Mouse (Mus musculus) MEL (cell line): ENCODE measurements at regions not wholly inside any gene's neighbourhood (a gene's known extent, or its start where the extent isn't known, plus 50 kb on each side); places are given as distances from the start of the nearest gene placed in this dataset.

Experiments
- DNase-seq: peaks from one replicate; pipeline ENCODE4 v3.0.0; 2011; ENCODE audit warnings: low read depth, low spot score
- H3K27ac ChIP-seq: 2 replicates; pipeline ENCODE4 v1.5.1; 2012; ENCODE audit warnings: low read depth, mild to moderate bottlenecking, control low read depth, low read length, moderate library complexity; ENCODE audit not compliant: control insufficient read depth
- H3K27me3 ChIP-seq, 2 experiments: fragments of 150-350 bp in 1 of 2; sonication (generic) in 1 of 2; 2 replicates each; pipeline ENCODE4 v1.6.1; 2012; ENCODE audit warnings: low read length in 2 of 2, mild to moderate bottlenecking in 2 of 2, improper control_type of control experiment in 1 of 2, moderate library complexity in 1 of 2; ENCODE audit not compliant: insufficient read depth in 2 of 2, control insufficient read depth in 1 of 2
- H3K36me3 ChIP-seq, 2 experiments: 2 replicates each; pipeline ENCODE4 v1.6.1; 2012 to 2014; ENCODE audit warnings: low read length in 2 of 2, improper control_type of control experiment in 1 of 2, inconsistent platforms in 1 of 2, mild to moderate bottlenecking in 1 of 2; ENCODE audit not compliant: insufficient read depth in 2 of 2, control insufficient read depth in 1 of 2
- H3K4me1 ChIP-seq, 2 experiments: fragments of 150-350 bp in 1 of 2; sonication (generic) in 1 of 2; 2 replicates each; pipeline ENCODE4 v1.6.1; 2012; ENCODE audit warnings: low read length in 2 of 2, improper control_type of control experiment in 1 of 2, mild to moderate bottlenecking in 1 of 2; ENCODE audit not compliant: insufficient read depth in 2 of 2, control insufficient read depth in 1 of 2
- H3K4me3 ChIP-seq, 2 experiments: fragments of 150-350 bp in 1 of 2; sonication (generic) in 1 of 2; 2 replicates each; pipeline ENCODE4 v1.5.1; 2012; ENCODE audit warnings: low read depth in 2 of 2, low read length in 2 of 2, mild to moderate bottlenecking in 2 of 2, moderate library complexity in 2 of 2, control low read depth in 1 of 2, improper control_type of control experiment in 1 of 2; ENCODE audit not compliant: control insufficient read depth in 1 of 2, insufficient read depth in 1 of 2
- H3K79me2 ChIP-seq: 2 replicates; pipeline ENCODE4 v1.6.1; 2012; ENCODE audit warnings: mild to moderate bottlenecking, low read length, moderate library complexity; ENCODE audit not compliant: control insufficient read depth, poor library complexity, insufficient read depth
- H3K9ac ChIP-seq: 2 replicates; pipeline ENCODE4 v1.6.1; 2012; ENCODE audit warnings: low read depth, mild to moderate bottlenecking, control low read depth, low read length, moderate library complexity; ENCODE audit not compliant: control insufficient read depth, poor library complexity, severe bottlenecking
- H3K9me3 ChIP-seq: fragments of 150-350 bp; sonication (generic); replicated peaks from 2 replicates; pipeline ENCODE4 v1.6.1; 2012; ENCODE audit warnings: mild to moderate bottlenecking, low read length, improper control_type of control experiment, moderate library complexity; ENCODE audit not compliant: insufficient read depth
- CTCF ChIP-seq, 3 experiments: IDR thresholded peaks in 2 of 3; conservative IDR thresholded peaks in 1 of 3; 2 replicates each; pipeline ENCODE4 v1.5.1; 2011 to 2012; ENCODE audit warnings: low read length in 3 of 3, low read depth in 2 of 3, mild to moderate bottlenecking in 2 of 3, improper control_type of control experiment in 1 of 3, inconsistent platforms in 1 of 3, mixed read lengths in 1 of 3, moderate library complexity in 1 of 3; ENCODE audit not compliant: control insufficient read depth in 1 of 3, insufficient read depth in 1 of 3, poor library complexity in 1 of 3, severe bottlenecking in 1 of 3
- HCFC1 ChIP-seq: IDR thresholded peaks from 2 replicates; pipeline ENCODE4 v1.6.1; 2012; ENCODE audit warnings: low read depth, mild to moderate bottlenecking, inconsistent platforms, low read length, improper control_type of control experiment, moderate library complexity
- JUND ChIP-seq: IDR thresholded peaks from 2 replicates; pipeline ENCODE4 v1.6.1; 2011; ENCODE audit warnings: low read depth, mild to moderate bottlenecking, improper control_type of control experiment, low read length
- MAFK ChIP-seq: IDR thresholded peaks from 2 replicates; pipeline ENCODE4 v1.6.1; 2011; ENCODE audit warnings: low read depth, mild to moderate bottlenecking, low read length, improper control_type of control experiment, borderline replicate concordance
- MAZ ChIP-seq: IDR thresholded peaks from 2 replicates; pipeline ENCODE4 v1.6.1; 2012; ENCODE audit warnings: low read depth, mild to moderate bottlenecking, inconsistent platforms, low read length, improper control_type of control experiment
- POLR2A ChIP-seq, 2 experiments: IDR thresholded peaks; 2 replicates each; pipeline ENCODE4 v1.6.1; 2011 to 2012; ENCODE audit warnings: low read length in 2 of 2, mild to moderate bottlenecking in 2 of 2, control low read depth in 1 of 2, improper control_type of control experiment in 1 of 2, low read depth in 1 of 2, moderate library complexity in 1 of 2; ENCODE audit not compliant: control insufficient read depth in 1 of 2, insufficient read depth in 1 of 2, poor library complexity in 1 of 2
- RAD21 ChIP-seq: IDR thresholded peaks from 2 replicates; pipeline ENCODE4 v1.6.1; 2011; ENCODE audit warnings: mild to moderate bottlenecking, low read depth, low read length, improper control_type of control experiment
- SIN3A ChIP-seq: IDR thresholded peaks from 2 replicates; pipeline ENCODE4 v1.6.1; 2012; ENCODE audit warnings: low read length, improper control_type of control experiment, inconsistent platforms
- SMC3 ChIP-seq: IDR thresholded peaks from 2 replicates; pipeline ENCODE4 v1.6.1; 2011; ENCODE audit warnings: low read depth, low read length, improper control_type of control experiment
- TAL1 ChIP-seq: IDR thresholded peaks from 2 replicates; pipeline ENCODE4 v1.6.1; 2012; ENCODE audit warnings: mild to moderate bottlenecking, inconsistent platforms, low read length, moderate library complexity, mixed read lengths
- TBP ChIP-seq: IDR thresholded peaks from 2 replicates; pipeline ENCODE4 v1.8.0; 2011; ENCODE audit warnings: low read depth, low read length, improper control_type of control experiment
- ZMIZ1 ChIP-seq: IDR thresholded peaks from 2 replicates; pipeline ENCODE4 v1.6.1; 2012; ENCODE audit warnings: low read depth, mild to moderate bottlenecking, inconsistent platforms, low read length, improper control_type of control experiment, moderate library complexity

- no peak for DNase-seq
- no peak overlapping the region for H3K27ac ChIP-seq
Measured at GRCm38 (mm10) chr7:88192771-88193170, 85.1 kb upstream of the Ctsc start.

GRCm38 (mm10) chr7:88199043-88199442 is 78.8 kb upstream of the Ctsc start:
- DNase-seq: no peak
- H3K9me3 ChIP-seq: no peaks in the 10 kb centered on the region
- no peak overlapping the region for H3K27ac ChIP-seq
- H3K4me3 ChIP-seq: no peak overlapping the region
- no peak overlapping the region for H3K9ac ChIP-seq
- H3K36me3 ChIP-seq: no peaks in the 10 kb centered on the region
- no peaks in the 10 kb centered on the region for H3K27me3 ChIP-seq
- H3K79me2 ChIP-seq: no peaks in the 10 kb centered on the region
- H3K4me1 ChIP-seq: no peaks in the 10 kb centered on the region
- TF ChIP-seq SMC3: no peak
- TF ChIP-seq, all 39 proteins: peak for 0

More at GRCm38 (mm10) chr7:88192771-88193170, 85.1 kb upstream of the Ctsc start:
- Histone ChIP-seq H3K79me2 (no peaks in the 10 kb centered on the region), H3K9ac (no peak overlapping the region), H3K4me1 (no peaks in the 10 kb centered on the region), H3K27me3 (no peaks in the 10 kb centered on the region), H3K36me3 (no peaks in the 10 kb centered on the region), H3K4me3 (no peak overlapping the region), H3K9me3 (no peaks in the 10 kb centered on the region)
- TF ChIP-seq RAD21 (no peak), SMC3 (no peak), HCFC1 (no peak), POLR2A (IDR thresholded peaks at IDR 0.05; ENCODE audit: control insufficient read depth in 1 of 2, insufficient read depth in 1 of 2, low read depth in 1 of 2, low read length in 2 of 2, poor library complexity in 1 of 2) (no peak), CTCF (IDR thresholded peaks at IDR 0.05 in 2 of 3, conservative IDR thresholded peaks at IDR 0.05 in 1 of 3; ENCODE audit: control insufficient read depth in 1 of 3, insufficient read depth in 1 of 3, low read depth in 2 of 3, low read length in 3 of 3, poor library complexity in 1 of 3, severe bottlenecking in 1 of 3) (no peak), TBP (no peak), MAFK (no peak), SIN3A (no peak), ZMIZ1 (no peak), TAL1 (no peak), JUND (no peak), MAZ (no peak)

- H3K4me3 ChIP-seq: no peak overlapping the region
- H3K9ac ChIP-seq: no peak overlapping the region
- no peaks in the 10 kb centered on the region for H3K9me3 ChIP-seq
- no peaks in the 10 kb centered on the region for H3K36me3 ChIP-seq
- TF ChIP-seq CTCF (IDR thresholded peaks at IDR 0.05 in 2 of 3, conservative IDR thresholded peaks at IDR 0.05 in 1 of 3; ENCODE audit: control insufficient read depth in 1 of 3, insufficient read depth in 1 of 3, low read depth in 2 of 3, low read length in 3 of 3, poor library complexity in 1 of 3, severe bottlenecking in 1 of 3): no peak
- H3K79me2 ChIP-seq: no peaks in the 10 kb centered on the region
- H3K27me3 ChIP-seq: no peaks in the 10 kb centered on the region
- no peak for DNase-seq
- H3K4me1 ChIP-seq: no peaks in the 10 kb centered on the region
- no peak overlapping the region for H3K27ac ChIP-seq
Measured at GRCm38 (mm10) chr7:88199929-88200538, 77.9 kb upstream of the Ctsc start.
